Mouse (Mus musculus) liver, embryonic 16.5 days (tissue): ENCODE data around the gene Fbxl13. TPM values are rescaled to one million over a fixed set of nuclear protein-coding genes. Genes with fewer than 3 reads are reported as not detected.

Experiments
- ATAC-seq: fragments of 200-750 bp; cut with Nextera tagmentation; 2 replicates; pipeline ENCODE4 v1.8.0; 2017; ENCODE audit warnings: low read depth, mild to moderate bottlenecking, moderate number of reproducible peaks, moderate library complexity
- H3K27ac ChIP-seq: fragments of 300-500 bp; sonication (generic); 2 replicates; pipeline ENCODE4 v1.5.1; 2014; ENCODE audit warnings: mild to moderate bottlenecking, low read length
- H3K27me3 ChIP-seq: fragments of 300-500 bp; sonication (generic); 2 replicates; pipeline ENCODE4 v1.6.1; 2014; ENCODE audit warnings: low read depth, low read length, mixed read lengths; ENCODE audit not compliant: control insufficient read depth, insufficient read depth
- H3K36me3 ChIP-seq: fragments of 300-500 bp; sonication (generic); 2 replicates; pipeline ENCODE4 v1.6.1; 2014; ENCODE audit warnings: mild to moderate bottlenecking; ENCODE audit not compliant: control insufficient read depth, insufficient read depth
- H3K4me1 ChIP-seq: fragments of 300-500 bp; sonication (generic); 2 replicates; pipeline ENCODE4 v1.6.1; 2014; ENCODE audit warnings: low read depth, low read length, mixed read lengths; ENCODE audit not compliant: control insufficient read depth
- H3K4me2 ChIP-seq: fragments of 300-500 bp; sonication (generic); 2 replicates; pipeline ENCODE4 v1.6.1; 2014; ENCODE audit warnings: low read depth, low read length, mixed read lengths
- H3K4me3 ChIP-seq: fragments of 300-500 bp; sonication (generic); 2 replicates; pipeline ENCODE4 v1.5.1; 2014; ENCODE audit warnings: low read depth, mild to moderate bottlenecking, low read length
- H3K9ac ChIP-seq: fragments of 300-500 bp; sonication (generic); 2 replicates; pipeline ENCODE4 v1.6.1; 2014; ENCODE audit warnings: low read depth, low read length
- H3K9me3 ChIP-seq: fragments of 300-500 bp; sonication (generic); replicated peaks from 2 replicates; pipeline ENCODE4 v1.6.1; 2016; ENCODE audit warnings: low read length; ENCODE audit not compliant: control insufficient read depth
- WGBS: fragments of 180-500 bp; shearing (Covaris S2); extraction: QIAGEN DNeasy Blood & Tissue Kit; methylation state at CpG from one replicate; pipeline ENCODE4 v1.1.7; 2014; ENCODE audit not compliant: insufficient replicate concordance; 5-methylcytosine and 5-hydroxymethylcytosine counted together
- polyA plus RNA-seq: library from polyadenylated mRNA; unstranded; fragments of >200 nt; fragmentation: Nextera tagmentation; extraction: Ambion mirVana; gene quantifications from 2 replicates; pipeline ENCODE4 v1.2.1, GENCODE M21; 2015

Gene Fbxl13
- polyA plus RNA-seq, 1 experiment from 2014 or later = 0.11 TPM

GRCm38 (mm10) chr5:21572764-21573416, 72.5 kb downstream of the Fbxl13 start:
- Histone ChIP-seq H3K36me3 (no peaks in the 10 kb centered on the region), H3K4me2 (no peak overlapping the region), H3K9ac (no peak overlapping the region), H3K4me3 (no peak overlapping the region), H3K27me3 (no peaks in the 10 kb centered on the region), H3K27ac (no peak overlapping the region), H3K4me1 (peaks cover 3% of the 10 kb centered on the region), H3K9me3 (no peaks in the 10 kb centered on the region)
- 61% methylated on average over 3 of the region's 3 CpGs for WGBS
- ATAC-seq = no peak

- Histone ChIP-seq H3K4me3 (no peak overlapping the region), H3K27me3 (no peaks in the 10 kb centered on the region), H3K4me1 (peaks cover 3% of the 10 kb centered on the region), H3K9me3 (no peaks in the 10 kb centered on the region), H3K36me3 (no peaks in the 10 kb centered on the region), H3K9ac (no peak overlapping the region), H3K4me2 (no peak overlapping the region), H3K27ac (no peak overlapping the region)
- WGBS = 48% methylated on average over 1 of the region's 1 CpGs
- no peak for ATAC-seq
Observed at GRCm38 (mm10) chr5:21567784-21568183, 77.7 kb downstream of the Fbxl13 start.

GRCm38 (mm10) chr5:21565392-21566065, 79.9 kb downstream of the Fbxl13 start:
- no peak overlapping the region for H3K9ac ChIP-seq
- H3K4me1 ChIP-seq = no peaks in the 10 kb centered on the region
- H3K27me3 ChIP-seq = no peaks in the 10 kb centered on the region
- H3K27ac ChIP-seq = no peak overlapping the region
- H3K9me3 ChIP-seq = no peaks in the 10 kb centered on the region
- no peaks in the 10 kb centered on the region for H3K36me3 ChIP-seq
- 76% methylated on average over 9 of the region's 9 CpGs for WGBS
- H3K4me3 ChIP-seq = no peak overlapping the region
- no peak overlapping the region for H3K4me2 ChIP-seq
- ATAC-seq = no peak

DNA sequence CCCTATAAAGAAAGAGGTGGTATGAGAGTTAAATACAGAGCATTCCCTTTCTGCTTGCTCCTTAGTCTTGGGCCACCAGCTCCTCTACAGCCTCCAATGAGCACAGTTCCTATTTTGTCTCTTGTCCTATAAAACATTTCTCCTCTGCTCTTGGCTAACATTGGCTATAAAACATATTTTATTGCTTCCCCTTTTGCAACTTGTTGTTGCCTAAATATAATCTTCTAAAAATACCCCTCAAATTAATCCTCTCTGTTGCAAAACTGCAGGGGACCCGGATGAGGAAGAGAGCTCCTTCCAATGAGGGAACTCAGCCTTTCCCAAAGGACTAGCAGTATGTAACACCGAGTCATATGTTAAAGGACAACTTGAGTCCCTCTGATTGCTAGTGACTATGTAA, 81.5 kb downstream of the Fbxl13 start:
- H3K9me3 ChIP-seq = no peaks in the 10 kb centered on the region
- no peaks in the 10 kb centered on the region for H3K36me3 ChIP-seq
- no peaks in the 10 kb centered on the region for H3K4me1 ChIP-seq
- no peak overlapping the region for H3K4me3 ChIP-seq
- H3K9ac ChIP-seq = no peak overlapping the region
- H3K27ac ChIP-seq = no peak overlapping the region
- H3K4me2 ChIP-seq = no peak overlapping the region
- 54% methylated on average over 2 of the region's 2 CpGs for WGBS
- H3K27me3 ChIP-seq = no peaks in the 10 kb centered on the region
- ATAC-seq = no peak

DNA sequence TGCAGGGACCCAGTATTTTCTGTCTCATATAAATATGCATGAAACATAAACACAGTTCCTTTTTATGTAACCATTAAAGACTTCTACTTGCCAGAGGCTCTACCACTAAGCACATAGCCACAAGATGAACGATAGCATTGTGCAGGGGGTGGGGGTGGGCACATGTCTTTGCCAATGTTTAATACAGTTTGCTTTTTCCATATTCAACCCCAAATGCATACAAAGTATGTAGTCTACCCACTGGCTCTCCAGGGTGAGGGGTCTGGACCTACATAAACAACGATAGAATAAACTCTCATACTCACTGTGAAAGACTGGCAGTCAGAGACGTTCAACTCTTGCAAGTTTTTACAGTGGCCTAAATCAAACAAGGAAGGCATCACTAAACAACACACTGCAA, 88.9 kb downstream of the Fbxl13 start:
- 66% methylated on average over 3 of the region's 3 CpGs for WGBS
- Histone ChIP-seq H3K27me3 (no peaks in the 10 kb centered on the region), H3K4me3 (no peak overlapping the region), H3K4me2 (no peak overlapping the region), H3K9me3 (no peaks in the 10 kb centered on the region), H3K36me3 (no peaks in the 10 kb centered on the region), H3K4me1 (no peaks in the 10 kb centered on the region), H3K27ac (no peak overlapping the region), H3K9ac (no peak overlapping the region)
- no peak for ATAC-seq

- 56% methylated on average over 1 of the region's 1 CpGs for WGBS
- ATAC-seq = no peak
- no peak overlapping the region for H3K27ac ChIP-seq
- no peaks in the 10 kb centered on the region for H3K27me3 ChIP-seq
- no peak overlapping the region for H3K4me3 ChIP-seq
- H3K4me2 ChIP-seq = no peak overlapping the region
- H3K9ac ChIP-seq = no peak overlapping the region
- no peaks in the 10 kb centered on the region for H3K9me3 ChIP-seq
- H3K36me3 ChIP-seq = no peaks in the 10 kb centered on the region
- no peaks in the 10 kb centered on the region for H3K4me1 ChIP-seq
Observed at GRCm38 (mm10) chr5:21554732-21555131, 90.7 kb downstream of the Fbxl13 start.

GRCm38 (mm10) chr5:21553685-21554084, 91.7 kb downstream of the Fbxl13 start:
- ATAC-seq = no peak
- no peaks in the 10 kb centered on the region for H3K4me1 ChIP-seq
- H3K27ac ChIP-seq = no peak overlapping the region
- H3K36me3 ChIP-seq = no peaks in the 10 kb centered on the region
- WGBS = 57% methylated on average over 4 of the region's 4 CpGs
- H3K4me3 ChIP-seq = no peak overlapping the region
- H3K9ac ChIP-seq = no peak overlapping the region
- H3K27me3 ChIP-seq = no peaks in the 10 kb centered on the region
- H3K4me2 ChIP-seq = no peak overlapping the region
- no peaks in the 10 kb centered on the region for H3K9me3 ChIP-seq

DNA sequence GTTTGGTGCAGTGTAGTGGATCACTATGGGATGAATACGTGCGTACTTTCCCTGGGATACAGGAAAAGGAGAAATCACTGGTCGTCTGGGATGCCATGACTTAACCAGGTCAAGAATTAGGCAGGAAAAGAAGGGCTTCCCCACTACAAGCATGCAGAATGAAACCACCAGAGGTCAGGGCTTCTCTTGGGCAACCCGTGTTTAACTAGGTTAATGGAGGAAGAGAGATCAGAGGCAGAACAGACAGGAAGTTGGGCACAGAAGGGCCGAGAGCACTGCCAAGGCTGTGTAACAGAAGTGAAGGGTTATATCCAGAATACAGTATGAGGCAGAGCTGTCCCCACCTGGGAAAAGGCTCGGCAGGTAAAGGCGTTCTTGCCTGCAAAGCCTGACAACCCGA, 98.4 kb downstream of the Fbxl13 start:
- Histone ChIP-seq H3K27ac (no peak overlapping the region), H3K4me1 (no peaks in the 10 kb centered on the region), H3K9ac (no peak overlapping the region), H3K9me3 (no peaks in the 10 kb centered on the region), H3K36me3 (no peaks in the 10 kb centered on the region), H3K4me2 (no peak overlapping the region), H3K27me3 (no peaks in the 10 kb centered on the region), H3K4me3 (no peak overlapping the region)
- 56% methylated on average over 8 of the region's 8 CpGs for WGBS
- no peak for ATAC-seq

DNA sequence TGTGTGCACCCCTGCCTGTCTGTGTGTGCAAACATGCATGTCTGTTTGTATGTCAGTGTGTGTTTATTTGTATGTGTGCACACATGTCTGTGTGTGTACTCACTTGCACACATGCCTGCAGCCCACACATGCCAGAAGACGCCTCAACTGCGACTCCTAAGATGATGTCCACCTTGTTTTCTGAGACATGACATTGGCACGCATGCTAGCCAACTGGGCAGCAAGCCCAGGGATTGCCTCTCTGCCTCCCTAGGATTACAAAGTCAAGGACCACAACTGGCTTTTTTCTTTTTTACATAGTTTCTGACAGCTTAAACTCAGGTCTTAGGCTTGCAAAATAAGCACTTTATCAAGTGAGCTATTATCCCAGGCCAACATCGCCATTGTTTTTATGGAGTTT, 99.6 kb downstream of the Fbxl13 start:
- no peak overlapping the region for H3K9ac ChIP-seq
- no peaks in the 10 kb centered on the region for H3K27me3 ChIP-seq
- H3K4me3 ChIP-seq = no peak overlapping the region
- no peaks in the 10 kb centered on the region for H3K4me1 ChIP-seq
- 66% methylated on average over 4 of the region's 4 CpGs for WGBS
- ATAC-seq = no peak
- H3K4me2 ChIP-seq = no peak overlapping the region
- no peak overlapping the region for H3K27ac ChIP-seq
- no peaks in the 10 kb centered on the region for H3K9me3 ChIP-seq
- H3K36me3 ChIP-seq = no peaks in the 10 kb centered on the region
